Mouse (Mus musculus) bone marrow, adult 2 months (tissue): Measurements from ENCODE around the gene Grid1.

Source experiments
- CTCF ChIP-seq: fragments of 200-500 bp; IDR thresholded peaks from 2 replicates; pipeline ENCODE4 v1.5.1; 2011; ENCODE audit warnings: low read length, control low read depth; ENCODE audit not compliant: control insufficient read depth, insufficient read depth
- POLR2A ChIP-seq: fragments of 200-500 bp; IDR thresholded peaks from 2 replicates; pipeline ENCODE4 v1.6.1; 2011; ENCODE audit warnings: low read depth, mild to moderate bottlenecking, control low read depth, low read length, borderline replicate concordance; ENCODE audit not compliant: control insufficient read depth

- no peak for TF ChIP-seq POLR2A
- no peak for TF ChIP-seq CTCF
These were observed 633.8 kb downstream of the Grid1 start for GRCm38 (mm10) chr14:35453702-35454101.
